Mouse (Mus musculus) ES-E14 (cell line): ENCODE data around the gene Slco2a1.

Source experiments
- CHD2 ChIP-seq: IDR thresholded peaks from 2 replicates; pipeline ENCODE4 v1.6.1; 2014; ENCODE audit warnings: mild to moderate bottlenecking, low read depth, low read length, inconsistent platforms
- HCFC1 ChIP-seq: IDR thresholded peaks from 2 replicates; pipeline ENCODE4 v1.6.1; 2012; ENCODE audit warnings: low read length, inconsistent platforms, borderline replicate concordance; ENCODE audit not compliant: insufficient read depth
- MAFK ChIP-seq: IDR thresholded peaks from 2 replicates; pipeline ENCODE4 v1.6.1; 2014; ENCODE audit warnings: mild to moderate bottlenecking, low read depth, low read length, inconsistent platforms; ENCODE audit not compliant: insufficient read depth
- ZC3H11A ChIP-seq: IDR thresholded peaks from 2 replicates; pipeline ENCODE4 v1.6.1; 2012; ENCODE audit warnings: low read depth, mild to moderate bottlenecking, inconsistent platforms, low read length, borderline replicate concordance
- ZNF384 ChIP-seq: IDR thresholded peaks from 2 replicates; pipeline ENCODE4 v1.6.1; 2012; ENCODE audit warnings: low read depth, low read length, inconsistent platforms

DNA sequence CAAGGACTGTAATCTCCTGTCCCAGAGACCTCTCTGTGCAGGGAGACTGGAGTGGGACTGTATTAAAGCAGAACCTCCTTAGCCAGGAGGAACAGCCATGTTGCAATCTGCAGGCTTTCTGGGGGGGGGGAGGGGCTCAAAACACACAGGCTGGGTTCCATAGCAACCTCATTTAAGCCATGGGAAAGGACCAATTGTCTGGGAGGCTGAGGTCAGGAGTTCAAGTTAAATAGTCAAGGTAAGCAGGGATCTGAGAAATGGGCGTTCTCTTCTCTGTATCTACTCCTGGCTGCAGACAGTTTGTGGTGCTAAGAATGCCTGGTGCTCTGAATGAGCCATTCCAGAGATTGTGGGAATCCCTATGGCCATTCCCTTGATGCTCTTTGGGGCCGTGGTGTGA lies 41.5 kb downstream of the Slco2a1 start:
- TF ChIP-seq CHD2 (no peak), HCFC1 (no peak), ZC3H11A (no peak), MAFK (no peak), ZNF384 (no peak)
